Mouse (Mus musculus): ENCODE results near the gene Aldh1l1.
A peak's percentile ranks its signal among the peaks of the same experiment; 100 is the strongest.

Gene Aldh1l1

GRCm38 (mm10) chr6:90505906-90506305 is 19.7 kb downstream of the Aldh1l1 start:
- no peak for DNase-seq (ENCODE audit: extremely low spot score, low read depth, low spot score)

GRCm38 (mm10) chr6:90506673-90507311 is 20.6 kb downstream of the Aldh1l1 start:
- DNase-seq (ENCODE audit: extremely low spot score, low read depth, low spot score): no peak

GRCm38 (mm10) chr6:90507443-90507842 is 21.2 kb downstream of the Aldh1l1 start:
- DNase-seq (ENCODE audit: extremely low spot score, low read depth, low spot score): no peak

- DNase-seq (ENCODE audit: extremely low spot score, low read depth, low spot score): no peak
Observed at GRCm38 (mm10) chr6:90508197-90508624, 22.0 kb downstream of the Aldh1l1 start.

DNA sequence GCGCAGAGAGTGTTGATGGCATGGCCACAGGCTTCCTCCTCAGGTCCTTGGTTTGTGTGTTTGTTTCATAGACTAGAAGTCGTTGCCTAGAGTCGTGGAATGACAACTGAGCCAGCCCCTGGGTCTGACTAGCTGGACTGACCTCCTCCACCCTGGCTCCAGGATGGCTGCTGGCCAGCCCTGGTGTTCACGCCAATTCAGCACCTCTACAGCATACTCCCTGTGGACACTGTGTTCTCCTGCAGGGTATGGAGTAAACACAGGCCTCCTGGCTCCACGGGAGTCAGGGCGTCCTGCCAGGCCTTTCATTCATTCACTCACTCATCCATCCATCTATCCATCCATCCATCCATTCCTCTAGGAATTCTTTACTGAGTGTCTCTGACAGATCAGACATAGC is 22.9 kb downstream of the Aldh1l1 start:
- no peak for DNase-seq (ENCODE audit: extremely low spot score, low read depth, low spot score)

GRCm38 (mm10) chr6:90512416-90512815 is 26.2 kb downstream of the Aldh1l1 start:
- DNase-seq (ENCODE audit: extremely low spot score, low read depth, low spot score): no peak

- no peak for DNase-seq (ENCODE audit: extremely low spot score, low read depth, low spot score)
Observed at GRCm38 (mm10) chr6:90513074-90513856, 27.0 kb downstream of the Aldh1l1 start.

DNA sequence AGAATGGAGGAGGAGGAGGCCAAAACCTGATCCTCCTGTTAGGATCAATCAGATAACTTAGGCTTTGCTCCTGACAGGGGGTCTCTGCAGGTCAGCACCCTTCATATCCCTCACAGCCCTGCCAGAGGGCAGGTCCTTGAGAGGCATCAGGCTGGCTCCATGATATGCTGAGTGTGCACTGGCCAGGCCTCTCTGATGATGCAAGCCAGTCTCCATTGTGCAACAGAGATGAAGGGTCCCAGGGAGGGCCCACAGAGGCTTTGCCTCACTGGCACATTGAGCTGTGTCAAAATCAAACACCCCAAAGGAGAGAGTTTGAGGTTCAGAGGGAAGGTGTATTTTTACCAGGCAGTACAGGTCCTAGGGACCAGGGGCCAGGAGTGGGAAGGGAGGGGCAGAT is 28.1 kb downstream of the Aldh1l1 start:
- no peak for DNase-seq (ENCODE audit: extremely low spot score, low read depth, low spot score)

DNA sequence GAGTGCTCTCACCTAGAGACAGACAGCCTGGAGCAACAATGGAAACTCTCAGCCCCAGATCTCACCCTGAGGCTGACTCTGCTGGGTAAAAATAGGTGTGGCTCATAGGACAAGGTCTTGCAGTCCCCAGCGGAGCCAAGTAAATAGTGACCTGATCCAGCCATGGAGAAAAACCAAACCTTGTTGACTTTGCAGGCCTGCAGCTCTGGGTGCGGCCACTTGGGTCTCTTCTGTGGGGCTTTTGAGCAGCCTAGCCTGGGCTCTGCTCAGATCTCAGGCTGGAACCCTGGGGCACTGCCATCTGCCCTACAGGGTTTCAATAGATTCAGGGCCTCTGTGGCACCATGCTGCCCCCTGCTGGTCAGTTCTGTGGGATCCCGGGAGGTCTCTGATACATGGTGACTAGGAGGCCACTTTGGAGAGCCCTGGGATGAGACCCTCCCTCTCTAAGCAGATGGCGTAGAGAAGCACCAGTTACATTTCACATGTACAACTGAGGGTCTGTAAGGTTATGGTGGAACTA is 28.7 kb downstream of the Aldh1l1 start:
- peak; percentile 33 for DNase-seq (ENCODE audit: extremely low spot score, low read depth, low spot score)

GRCm38 (mm10) chr6:90518892-90519291 is 32.7 kb downstream of the Aldh1l1 start:
- no peak for DNase-seq (ENCODE audit: extremely low spot score, low read depth, low spot score)

GRCm38 (mm10) chr6:90519375-90519774 is 33.1 kb downstream of the Aldh1l1 start:
- DNase-seq (ENCODE audit: extremely low spot score, low read depth, low spot score): no peak

GRCm38 (mm10) chr6:90526406-90526805 is 40.2 kb downstream of the Aldh1l1 start:
- no peak for DNase-seq (ENCODE audit: extremely low spot score, low read depth, low spot score)

DNA sequence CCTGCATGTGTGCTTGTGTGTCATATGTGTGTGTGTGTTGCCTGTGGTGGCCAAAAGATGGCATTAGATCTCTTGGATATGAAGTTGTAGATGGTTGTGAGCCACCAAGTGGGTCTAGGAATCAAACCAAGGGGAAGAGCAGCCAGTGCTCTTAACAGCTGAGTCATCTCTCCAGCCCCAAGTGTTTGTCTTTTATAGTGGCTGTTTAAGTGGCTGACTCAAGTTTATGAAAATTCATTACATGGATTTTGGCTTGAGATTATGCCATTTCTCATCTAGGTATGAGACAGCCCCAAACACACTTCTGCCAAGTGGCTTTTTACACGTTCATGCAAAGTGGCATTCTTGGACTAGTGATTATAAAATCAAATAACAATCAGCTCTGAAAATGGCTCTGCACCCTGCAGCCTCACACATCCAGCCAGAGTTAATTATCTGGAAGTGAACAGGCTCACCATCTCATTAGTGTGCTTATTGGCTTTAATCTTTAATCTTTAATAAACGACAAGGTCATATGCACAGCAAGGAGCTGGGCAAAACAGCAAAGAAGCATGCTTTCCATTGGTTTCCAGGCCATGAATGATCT is 43.3 kb downstream of the Aldh1l1 start:
- no peak for DNase-seq (ENCODE audit: extremely low spot score, low read depth, low spot score)

- DNase-seq (ENCODE audit: extremely low spot score, low read depth, low spot score): no peak
Observed at GRCm38 (mm10) chr6:90532575-90533190, 46.5 kb downstream of the Aldh1l1 start.

DNA sequence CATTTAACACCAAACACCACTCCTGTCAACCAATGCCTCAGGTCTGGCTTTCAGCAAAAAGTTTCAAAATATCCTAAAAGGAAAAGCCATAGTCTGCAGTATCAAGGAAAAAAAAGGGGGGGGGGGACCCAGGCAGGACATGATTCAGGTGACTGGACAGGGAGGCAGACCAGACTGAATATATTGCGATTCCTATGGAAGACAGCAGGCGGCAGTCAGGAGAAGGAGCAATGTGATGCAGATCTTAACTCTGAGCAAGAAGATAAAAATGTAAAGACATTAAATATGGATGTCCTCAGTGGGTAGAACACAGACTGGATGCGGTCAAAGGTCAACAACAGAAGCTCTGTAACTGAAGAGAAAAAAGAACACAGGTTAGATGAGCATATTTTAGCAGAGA is 47.3 kb downstream of the Aldh1l1 start:
- no peak for DNase-seq (ENCODE audit: extremely low spot score, low read depth, low spot score)

DNA sequence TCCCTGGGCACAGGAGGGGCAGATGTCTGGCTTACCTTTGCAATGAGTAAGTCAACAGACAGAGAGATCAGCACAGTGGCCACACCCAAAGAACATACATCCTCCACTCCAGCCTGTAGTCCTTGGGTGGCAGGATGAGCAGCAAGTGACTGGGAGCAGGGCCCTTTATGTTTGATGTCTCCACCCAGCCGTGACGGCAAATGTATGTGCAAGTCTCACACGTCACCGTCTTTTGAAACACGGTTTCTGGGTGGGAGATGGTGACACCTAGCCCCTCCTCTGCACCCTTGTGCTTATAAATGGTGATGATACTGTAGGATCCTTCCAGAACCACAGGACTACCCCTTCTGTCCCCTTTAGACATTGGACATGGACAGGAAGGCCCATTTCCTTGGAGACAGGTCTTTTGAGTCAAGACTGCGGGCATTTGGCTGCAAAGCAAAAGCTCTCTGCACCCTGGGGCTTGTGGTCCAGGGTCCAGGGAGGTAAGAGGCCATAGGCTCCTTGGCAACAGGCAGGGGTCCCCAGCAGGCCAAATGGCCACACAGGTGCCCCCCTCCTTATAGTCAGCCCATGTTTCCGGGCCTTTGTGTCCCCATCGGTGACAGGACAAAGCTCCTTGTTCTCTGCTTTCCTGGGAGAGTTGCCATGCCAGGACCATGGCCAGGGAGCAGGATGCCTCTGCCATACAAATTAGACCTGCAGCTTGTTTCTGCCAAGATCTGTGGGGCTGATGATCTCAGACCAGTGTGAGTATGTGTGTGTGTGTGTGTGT is 48.7 kb downstream of the Aldh1l1 start:
- DNase-seq (ENCODE audit: extremely low spot score, low read depth, low spot score): no peak

DNA sequence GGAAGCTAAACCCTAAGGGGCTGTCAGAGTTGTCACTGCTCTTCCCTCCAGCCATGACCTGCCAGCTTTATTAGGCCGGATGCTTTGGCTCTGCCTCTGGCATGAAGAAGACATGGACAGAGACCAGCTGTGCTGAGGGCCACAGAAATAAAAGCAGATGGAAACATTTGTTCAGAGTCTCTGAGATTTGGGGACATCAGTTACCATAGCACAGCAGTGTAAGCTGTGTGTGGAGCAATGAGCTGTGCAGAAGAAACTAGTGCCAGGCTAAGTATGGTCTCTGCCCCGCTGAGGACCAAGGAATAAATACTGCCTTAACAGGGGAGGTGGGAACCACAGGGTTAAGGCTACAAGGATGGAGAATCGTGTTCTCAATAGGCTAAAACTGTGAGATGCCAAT is 50.6 kb downstream of the Aldh1l1 start:
- no peak for DNase-seq (ENCODE audit: extremely low spot score, low read depth, low spot score)

DNA sequence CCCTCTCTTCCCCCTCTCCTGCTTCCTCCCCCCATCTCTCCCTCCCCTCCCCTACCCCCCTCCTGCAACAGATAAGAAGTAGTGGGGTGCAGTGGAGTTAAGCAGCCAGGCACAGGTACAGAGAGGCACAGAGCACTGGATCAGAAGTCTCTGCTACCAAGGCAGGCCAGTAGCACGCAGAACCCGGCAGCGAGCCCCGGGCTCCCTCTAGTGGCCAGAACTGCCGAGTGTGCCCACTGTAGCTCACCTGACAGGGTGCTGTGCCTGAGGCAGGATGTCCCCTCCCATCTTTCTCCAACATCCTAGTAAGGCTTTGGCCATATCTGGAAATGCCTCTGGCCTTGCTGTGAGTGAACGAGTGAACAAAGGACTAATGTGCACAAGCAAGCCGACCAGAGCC is 51.7 kb downstream of the Aldh1l1 start:
- no peak for DNase-seq (ENCODE audit: extremely low spot score, low read depth, low spot score)

DNA sequence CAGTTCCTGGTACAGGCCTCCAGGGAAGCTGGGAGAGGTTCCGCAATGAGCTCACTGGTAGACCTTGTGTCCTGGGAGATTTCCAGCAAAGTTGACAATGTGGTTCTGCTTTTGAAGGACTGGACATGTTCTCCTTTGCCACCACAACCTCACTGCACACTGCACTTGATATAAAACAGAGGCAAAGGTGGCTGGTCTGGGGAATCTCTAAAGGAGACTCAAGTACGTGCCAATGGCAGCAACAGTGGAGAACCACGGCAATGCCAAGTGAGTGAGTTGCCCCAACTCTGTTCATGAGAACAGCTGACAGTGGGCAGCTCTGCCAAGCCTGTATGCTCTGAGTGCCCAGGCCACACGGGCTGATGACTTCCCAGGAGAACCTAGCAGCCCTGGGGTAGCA is 53.0 kb downstream of the Aldh1l1 start:
- no peak for DNase-seq (ENCODE audit: extremely low spot score, low read depth, low spot score)

GRCm38 (mm10) chr6:90540520-90540919 is 54.3 kb downstream of the Aldh1l1 start:
- no peak for DNase-seq (ENCODE audit: extremely low spot score, low read depth, low spot score)

DNA sequence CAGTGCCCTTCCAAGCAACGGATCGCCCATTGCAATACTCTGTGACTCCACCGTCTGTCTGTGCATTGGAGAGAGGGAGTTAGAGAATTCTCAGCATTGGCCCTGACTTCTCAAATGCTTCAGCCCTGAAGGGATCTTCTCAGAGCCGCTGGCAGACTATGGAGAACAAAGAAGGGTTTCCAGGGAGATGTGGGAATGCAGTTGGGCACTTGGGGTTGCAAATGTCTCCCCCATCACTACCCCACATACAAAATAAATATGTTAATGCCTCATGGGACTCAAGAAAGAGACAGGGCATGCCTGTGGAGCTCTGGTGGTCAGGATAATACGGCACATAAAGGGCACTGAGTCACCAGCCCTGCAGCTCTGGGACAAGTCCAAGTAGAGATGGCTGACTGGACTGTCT is 55.1 kb downstream of the Aldh1l1 start:
- DNase-seq (ENCODE audit: extremely low spot score, low read depth, low spot score): no peak
